Comparison of ENCODE assay signal across 10 mouse cellular contexts in genomic region chr7:122357847-122358246, GRCm38 (mm10).
A peak's percentile ranks its signal among the peaks of the same experiment; 100 is the strongest.
DNase-seq lines count a peak whose midpoint lies in the region; ATAC-seq lines count a peak whose summit lies in the region.
"Had no signal": no experiment of that assay in that cellular context is flagged by ENCODE, and none has a peak within 500 bp of the region (broad histone marks: within the 10 kb centered on the region; RNA-seq: fewer than 3 reads in every experiment).

No protein-coding gene starts in this region.

- H3K27me3 ChIP-seq in heart, embryonic 12.5 days (replicated peaks), result no peaks in the 10 kb centered on the region
- no peaks in the 10 kb centered on the region for H3K27me3 ChIP-seq in hindbrain, embryonic 10.5 days (ENCODE audit: insufficient read depth, poor library complexity, severe bottlenecking)
- H3K27me3 ChIP-seq: hindbrain, embryonic 15.5 days had no signal

- no peaks in the 10 kb centered on the region for H3K36me3 ChIP-seq in heart, embryonic 12.5 days
- H3K36me3 ChIP-seq in hindbrain, embryonic 10.5 days, result no peaks in the 10 kb centered on the region
- H3K36me3 ChIP-seq: hindbrain, embryonic 15.5 days; limb, embryonic 12.5 days had no signal

- no peak overlapping the region for H3K4me3 ChIP-seq in heart, embryonic 12.5 days
- H3K4me3 ChIP-seq in hindbrain, embryonic 10.5 days, result no peak overlapping the region
- H3K4me3 ChIP-seq: hindbrain, embryonic 15.5 days; limb, embryonic 12.5 days had no signal

- H3K4me1 ChIP-seq in heart, embryonic 12.5 days (replicated peaks), result no peaks in the 10 kb centered on the region
- H3K4me1 ChIP-seq in hindbrain, embryonic 10.5 days (replicated peaks), result peaks cover 2% of the 10 kb centered on the region; the same call in 1 of the 2 replicates

- no peak overlapping the region for H3K4me2 ChIP-seq in heart, embryonic 12.5 days
- H3K4me2 ChIP-seq: hindbrain, embryonic 15.5 days; limb, embryonic 12.5 days had no signal

- 81% methylated on average over 7 of the region's 7 CpGs for WGBS in heart, embryonic 12.5 days
- WGBS in hindbrain, embryonic 10.5 days, result 91% methylated on average over 7 of the region's 7 CpGs

- no peak overlapping the region for H3K9ac ChIP-seq in heart, embryonic 12.5 days
- H3K9ac ChIP-seq: hindbrain, embryonic 15.5 days; limb, embryonic 12.5 days had no signal

- ATAC-seq in heart, embryonic 12.5 days (ENCODE audit: insufficient number of reproducible peaks, low FRiP score), result no peak

- peak; percentile 3 for DNase-seq in heart, adult 8-10 months (ENCODE audit: low spot score)
- DNase-seq in urinary bladder, adult 18-20 months (ENCODE audit: low spot score in 2 of 2), result peak; percentile 8 to 16
- no peak for DNase-seq in urinary bladder, postnatal 10 days (ENCODE audit: low spot score)
- DNase-seq in cerebellum, postnatal 14 days, result peak; percentile 61 to 62
- no peak for DNase-seq in hindbrain, embryonic 10.5 days (ENCODE audit: low spot score)
- no peak for DNase-seq in thymus, adult 18-20 months
- DNase-seq: embryo, embryonic 11 days had no signal

- no peaks in the 10 kb centered on the region for H3K9me3 ChIP-seq in heart, embryonic 12.5 days (replicated peaks)
- H3K9me3 ChIP-seq in hindbrain, embryonic 10.5 days, result no peaks in the 10 kb centered on the region
- H3K9me3 ChIP-seq: hindbrain, embryonic 15.5 days; limb, embryonic 12.5 days had no signal

- no peak overlapping the region for H3K27ac ChIP-seq in heart, embryonic 12.5 days (ENCODE audit: poor library complexity, severe bottlenecking)
- H3K27ac ChIP-seq in hindbrain, embryonic 10.5 days, result no peak overlapping the region
- H3K27ac ChIP-seq: hindbrain, embryonic 15.5 days; limb, embryonic 12.5 days had no signal

Comparison
In these comparisons a context has a peak if more than half of its experiments do, and no peak if none do; other contexts are left out.
1. DNase-seq: peak in heart, adult 8-10 months (single experiment), urinary bladder, adult 18-20 months (2 of 2) and cerebellum, postnatal 14 days (2 of 2); none in urinary bladder, postnatal 10 days (single experiment), hindbrain, embryonic 10.5 days (single experiment) and thymus, adult 18-20 months (0 of 2).